ENCODE assay signal across 25 mouse cellular contexts in the genomic region with DNA sequence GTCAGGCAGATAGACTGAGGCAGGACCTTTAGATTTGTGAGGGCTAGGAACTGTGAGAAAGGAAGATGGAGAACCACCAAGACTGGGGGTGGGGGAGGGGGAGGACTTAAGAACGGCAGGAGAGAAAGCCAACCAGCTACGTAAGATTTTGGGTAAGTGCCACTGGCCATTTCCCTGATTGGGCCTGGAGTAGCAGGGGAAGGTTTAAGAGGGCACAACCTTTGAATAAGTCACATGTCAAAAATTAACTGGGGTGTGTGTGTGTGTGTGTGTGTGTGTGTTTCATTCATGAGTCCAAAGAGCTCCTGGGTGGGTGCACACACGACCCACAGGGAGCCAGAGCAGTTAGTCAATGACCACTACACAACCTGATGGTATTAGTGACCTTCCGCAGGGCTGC.
DNase-seq lines count a peak whose midpoint lies in the region; ATAC-seq lines count a peak whose summit lies in the region.
"Had no signal": no experiment of that assay in that cellular context is flagged by ENCODE, and none has a peak within 500 bp of the region (broad histone marks: within the 10 kb centered on the region; RNA-seq: fewer than 3 reads in every experiment).

No protein-coding gene starts in this region.

- H3K36me3 ChIP-seq in midbrain, embryonic 11.5 days (ENCODE audit: control insufficient read depth, insufficient read depth, low read length), result no peaks in the 10 kb centered on the region
- no peaks in the 10 kb centered on the region for H3K36me3 ChIP-seq in midbrain, embryonic 16.5 days (ENCODE audit: control insufficient read depth, insufficient read depth, low read length)
- H3K36me3 ChIP-seq: embryonic facial prominence, embryonic 12.5 days; embryonic facial prominence, embryonic 15.5 days; heart, embryonic 10.5 days; heart, embryonic 13.5 days had no signal

- H3K27me3 ChIP-seq in midbrain, embryonic 11.5 days (ENCODE audit: control insufficient read depth, insufficient read depth, low read length), result no peaks in the 10 kb centered on the region
- no peaks in the 10 kb centered on the region for H3K27me3 ChIP-seq in midbrain, embryonic 16.5 days (ENCODE audit: control insufficient read depth, insufficient read depth, low read depth, low read length)
- H3K27me3 ChIP-seq: embryonic facial prominence, embryonic 12.5 days; embryonic facial prominence, embryonic 15.5 days; heart, embryonic 13.5 days had no signal

- H3K9ac ChIP-seq in midbrain, embryonic 11.5 days (ENCODE audit: low read length), result no peak overlapping the region
- no peak overlapping the region for H3K9ac ChIP-seq in midbrain, embryonic 16.5 days (ENCODE audit: low read depth, low read length)
- H3K9ac ChIP-seq: embryonic facial prominence, embryonic 12.5 days; embryonic facial prominence, embryonic 15.5 days; forebrain, postnatal 0 days; heart, embryonic 13.5 days; hindbrain, embryonic 14.5 days had no signal

- WGBS in midbrain, embryonic 11.5 days, result 87% methylated on average over 4 of the region's 4 CpGs
- 77% methylated on average over 4 of the region's 4 CpGs for WGBS in midbrain, embryonic 16.5 days

- no peak overlapping the region for H3K4me2 ChIP-seq in midbrain, embryonic 11.5 days
- H3K4me2 ChIP-seq in midbrain, embryonic 16.5 days (ENCODE audit: low read length), result no peak overlapping the region
- H3K4me2 ChIP-seq: embryonic facial prominence, embryonic 12.5 days; embryonic facial prominence, embryonic 15.5 days; heart, embryonic 13.5 days; hindbrain, embryonic 14.5 days had no signal

- H3K27ac ChIP-seq in midbrain, embryonic 11.5 days (ENCODE audit: low read depth, low read length), result no peak overlapping the region
- H3K27ac ChIP-seq in midbrain, embryonic 16.5 days (ENCODE audit: low read length), result no peak overlapping the region
- H3K27ac ChIP-seq: embryonic facial prominence, embryonic 12.5 days; embryonic facial prominence, embryonic 15.5 days; gastrocnemius, adult 2 months; heart, embryonic 10.5 days; heart, embryonic 13.5 days; hindbrain, embryonic 14.5 days had no signal

- H3K4me3 ChIP-seq in midbrain, embryonic 11.5 days (ENCODE audit: low read depth, low read length), result no peak overlapping the region
- H3K4me3 ChIP-seq in midbrain, embryonic 16.5 days (ENCODE audit: low read depth, low read length), result no peak overlapping the region
- H3K4me3 ChIP-seq: embryonic facial prominence, embryonic 12.5 days; embryonic facial prominence, embryonic 15.5 days; gastrocnemius, adult 2 months; heart, embryonic 10.5 days; heart, embryonic 13.5 days had no signal

- H3K9me3 ChIP-seq in midbrain, embryonic 11.5 days (ENCODE audit: control insufficient read depth, low read length), result no peaks in the 10 kb centered on the region
- H3K9me3 ChIP-seq in midbrain, embryonic 16.5 days (replicated peaks; ENCODE audit: control insufficient read depth, low read length, poor library complexity, severe bottlenecking), result no peaks in the 10 kb centered on the region
- H3K9me3 ChIP-seq: embryonic facial prominence, embryonic 12.5 days; embryonic facial prominence, embryonic 15.5 days; heart, embryonic 10.5 days; heart, embryonic 13.5 days had no signal

- no peaks in the 10 kb centered on the region for H3K4me1 ChIP-seq in midbrain, embryonic 11.5 days (ENCODE audit: control insufficient read depth, insufficient read depth, low read length)
- no peaks in the 10 kb centered on the region for H3K4me1 ChIP-seq in midbrain, embryonic 16.5 days (ENCODE audit: control insufficient read depth, insufficient read depth, low read length)

- no peak for ATAC-seq in midbrain, embryonic 11.5 days (ENCODE audit: low FRiP score)
- no peak for ATAC-seq in midbrain, embryonic 16.5 days
- ATAC-seq: CD4-positive, CD25-positive, alpha-beta regulatory T cell, adult 4 months; forebrain, embryonic 14.5 days; forebrain, postnatal 0 days had no signal

- DNase-seq in kidney, adult 8-10 months, result peak; percentile 37 to 50
- no peak for DNase-seq in kidney, postnatal 4 days
- peak; percentile 43 to 50 for DNase-seq in kidney, postnatal 25 days
- no peak for DNase-seq in kidney, adult 18-20 months
- peak; percentile 75 for DNase-seq in midbrain, embryonic 11.5 days (ENCODE audit: low spot score, missing footprints)
- DNase-seq: adrenal gland, adult 2 months; adrenal gland, postnatal 14 days; cerebellum, adult 11 months; cerebellum, adult 2 months; cerebellum, adult 9-11 months; cerebellum, postnatal 25 days; forebrain, postnatal 0 days; gastrocnemius, adult 2 months; gastrocnemius, postnatal 14 days; heart, adult 18-20 months; heart, postnatal 14 days; heart, postnatal 4 days had no signal

Comparison
In these comparisons a context has a peak if more than half of its experiments do, and no peak if none do; other contexts are left out.
1. DNase-seq: peak in kidney, adult 8-10 months (2 of 2), kidney, postnatal 25 days (2 of 2) and midbrain, embryonic 11.5 days (single experiment); none in kidney, postnatal 4 days (0 of 2) and kidney, adult 18-20 months (single experiment).